ENCODE assay signal across 20 mouse cellular contexts in the genomic region with DNA sequence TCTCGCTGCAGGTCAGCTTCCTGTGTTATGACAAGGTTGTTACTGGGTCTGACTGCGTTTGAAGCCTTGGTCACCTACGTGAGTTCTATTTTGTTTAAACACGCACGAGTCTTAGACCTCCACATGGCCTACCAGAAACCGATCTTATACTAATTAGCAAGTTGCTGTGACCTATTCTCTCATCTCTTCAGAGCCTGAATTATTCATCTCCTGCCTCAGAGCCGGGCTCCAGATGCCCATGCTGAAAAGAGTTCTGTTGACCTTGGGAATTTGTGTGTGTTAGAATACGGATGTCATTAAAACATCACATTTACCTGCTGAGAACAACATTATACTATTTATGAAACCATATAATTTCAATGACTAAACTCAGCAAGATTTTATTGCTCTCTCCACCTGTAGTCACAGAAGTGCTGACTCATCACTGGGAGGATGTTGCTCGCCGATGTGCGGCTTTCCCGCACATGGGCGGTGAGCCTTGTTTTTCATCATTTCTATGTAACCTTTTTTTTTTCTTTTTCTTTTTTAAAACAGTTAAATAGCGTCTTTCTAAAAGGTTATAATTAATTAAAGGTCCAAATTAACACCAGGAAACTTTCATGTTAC.
"Had no signal": no experiment of that assay in that cellular context is flagged by ENCODE, and none has a peak within 500 bp of the region (broad histone marks: within the 10 kb centered on the region; RNA-seq: fewer than 3 reads in every experiment).

No protein-coding gene starts in this region.

- DNase-seq: liver, postnatal 0 days; lung, adult 2 months; lung, postnatal 14 days; lung, postnatal 36 days; retina, postnatal 1 day; right cerebral cortex, adult 18-20 months; right cerebral cortex, postnatal 25 days; right cerebral cortex, postnatal 4 days; spleen, adult 18-20 months; thymus, adult 18-20 months; thymus, postnatal 14 days; thymus, postnatal 4 days had no signal

- H3K4me1 ChIP-seq: liver, embryonic 15.5 days; megakaryocyte, embryonic 14.5 days had no signal

- H3K27me3 ChIP-seq: liver, embryonic 15.5 days; lung, embryonic 15.5 days; megakaryocyte, embryonic 14.5 days; midbrain, embryonic 13.5 days; midbrain, embryonic 15.5 days; neural tube, embryonic 12.5 days had no signal

- H3K9me3 ChIP-seq: liver, embryonic 15.5 days; lung, embryonic 15.5 days; midbrain, embryonic 13.5 days; midbrain, embryonic 15.5 days; neural tube, embryonic 12.5 days had no signal

- H3K4me2 ChIP-seq: liver, embryonic 15.5 days; lung, embryonic 15.5 days; midbrain, embryonic 13.5 days; midbrain, embryonic 15.5 days; neural tube, embryonic 12.5 days had no signal

- H3K9ac ChIP-seq: liver, embryonic 15.5 days; liver, postnatal 0 days; lung, embryonic 15.5 days; midbrain, embryonic 13.5 days; midbrain, embryonic 15.5 days; neural tube, embryonic 12.5 days had no signal

- H3K4me3 ChIP-seq: liver, embryonic 15.5 days; lung, embryonic 15.5 days; megakaryocyte, embryonic 14.5 days; midbrain, embryonic 13.5 days; midbrain, embryonic 15.5 days; neural tube, embryonic 12.5 days had no signal

- H3K36me3 ChIP-seq: liver, embryonic 15.5 days; lung, embryonic 15.5 days; midbrain, embryonic 13.5 days; midbrain, embryonic 15.5 days; neural tube, embryonic 12.5 days had no signal

- ATAC-seq: liver, postnatal 0 days; lung, postnatal 0 days; midbrain, embryonic 13.5 days; midbrain, embryonic 15.5 days had no signal

- H3K27ac ChIP-seq: liver, embryonic 15.5 days; macrophage; midbrain, embryonic 13.5 days; midbrain, embryonic 15.5 days; neural tube, embryonic 12.5 days had no signal
